Mouse (Mus musculus): ENCODE results near the gene Gm10324. TPM values are rescaled to one million over a fixed set of nuclear protein-coding genes. Genes with fewer than 3 reads are reported as not detected.
"Not testable (repeated sequence)": the region's sequence is repeated elsewhere in the genome, so short reads cannot be mapped to it uniquely, and the experiment has no call there.

The Gm10324 gene
- polyA plus RNA-seq (2017; shearing (Covaris generic)) = not detected

- not testable (repeated sequence) for ATAC-seq
Measured at GRCm38 (mm10) chr13:66119247-66119646, at the start of gene Gm10324. Gene Gm10324, plus strand, starts transcription at chr13:66119547.

Other genes with a start within 250 kb of the Gm10324 start
- not detected for gene Gm10772, start 108.0 kb downstream of the Gm10324 start, polyA plus RNA-seq (2017; shearing (Covaris generic))

Measured in activated CD4-positive, CD25-positive, alpha-beta regulatory T cell, adult 4 months (primary cell).